Mouse (Mus musculus): ENCODE data around the gene Kansl1l. TPM values are rescaled to one million over a fixed set of nuclear protein-coding genes. Genes with fewer than 3 reads are reported as not detected.

Gene Kansl1l
- polyA plus RNA-seq, 1 experiment from 2014 or later: 4.5 TPM

DNA sequence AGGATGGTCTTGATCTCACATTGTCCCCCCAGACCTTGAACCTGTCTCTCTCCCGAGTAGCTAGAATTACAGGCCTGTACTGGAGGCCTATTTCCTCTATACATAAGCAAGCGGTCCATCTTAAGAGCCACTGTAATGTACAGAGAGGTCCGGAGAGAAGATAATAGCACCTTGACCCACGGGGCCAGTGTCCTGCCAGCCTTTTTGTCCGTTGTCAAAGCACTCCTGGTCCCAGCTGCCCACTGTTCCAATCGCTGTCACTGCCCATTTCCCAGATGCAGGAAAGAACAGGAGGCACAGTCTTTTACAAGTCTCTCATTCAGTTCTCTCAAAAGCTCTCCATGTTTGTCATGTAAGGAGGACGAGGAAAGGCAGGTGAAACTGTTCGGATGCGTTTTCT lies 4.6 kb upstream of the Kansl1l start:
- H3K27ac ChIP-seq (ENCODE audit: low read depth): no peak overlapping the region; the same call in 1 of the 2 replicates
- no peaks in the 10 kb centered on the region for H3K9me3 ChIP-seq (ENCODE audit: low read length)
- TF ChIP-seq EP300 (IDR thresholded peaks at IDR 0.05; ENCODE audit: low read depth): no peak
- no peak for TF ChIP-seq CTCF (IDR thresholded peaks at IDR 0.05; ENCODE audit: low read depth)
- H3K9ac ChIP-seq (replicated peaks): 0 out of 2 replicates have a peak overlapping the region, but pooled peaks have one; percentile 11
- H3K4me3 ChIP-seq (ENCODE audit: low read depth, low read length): no peak overlapping the region
- no peaks in the 10 kb centered on the region for H3K27me3 ChIP-seq (ENCODE audit: insufficient read depth, low read length)
- ATAC-seq: no peak
- peaks cover 12% of the 10 kb centered on the region for H3K4me1 ChIP-seq (ENCODE audit: insufficient read depth)
- WGBS (ENCODE audit: insufficient replicate concordance): 74% methylated on average over 9 of the region's 9 CpGs
- 0 out of 2 replicates have a peak, but pooled peaks cover 3% of the 10 kb centered on the region for H3K36me3 ChIP-seq (replicated peaks; ENCODE audit: insufficient read depth, low read length)
- no peak overlapping the region for H3K4me2 ChIP-seq (ENCODE audit: low read depth, low read length)
- DNase-seq: no peak

DNA sequence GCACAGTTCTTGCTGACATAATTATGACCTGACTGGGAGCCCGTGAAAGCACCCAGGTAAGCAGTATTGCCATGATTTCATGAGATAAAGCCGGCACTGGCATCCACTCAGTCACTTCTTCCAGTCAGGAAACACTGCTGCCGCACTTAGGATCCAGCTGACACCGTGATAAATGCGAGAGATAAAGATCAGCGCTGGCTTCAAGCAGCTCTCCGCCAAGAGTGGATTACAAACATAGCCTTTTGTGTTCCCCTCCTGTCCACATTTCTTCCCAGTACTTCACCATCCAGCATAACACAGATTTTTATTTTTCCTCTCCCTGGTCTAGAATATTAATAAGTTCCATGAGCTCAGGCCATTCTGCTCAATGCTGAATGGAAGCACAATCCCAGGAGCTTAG lies 2.9 kb upstream of the Kansl1l start:
- no peaks in the 10 kb centered on the region for H3K27me3 ChIP-seq (ENCODE audit: insufficient read depth, low read length)
- 0 out of 2 replicates have a peak, but pooled peaks cover 3% of the 10 kb centered on the region for H3K36me3 ChIP-seq (replicated peaks; ENCODE audit: insufficient read depth, low read length)
- no peak overlapping the region for H3K9ac ChIP-seq (replicated peaks)
- TF ChIP-seq EP300 (IDR thresholded peaks at IDR 0.05; ENCODE audit: low read depth): no peak
- no peak for TF ChIP-seq CTCF (IDR thresholded peaks at IDR 0.05; ENCODE audit: low read depth)
- no peak overlapping the region for H3K4me3 ChIP-seq (ENCODE audit: low read depth, low read length)
- H3K27ac ChIP-seq (ENCODE audit: low read depth): no peak overlapping the region
- WGBS (ENCODE audit: insufficient replicate concordance): 16% methylated on average over 7 of the region's 7 CpGs
- no peak overlapping the region for H3K4me2 ChIP-seq (ENCODE audit: low read depth, low read length)
- DNase-seq (no peak), ATAC-seq (no peak)
- H3K4me1 ChIP-seq (ENCODE audit: insufficient read depth): peaks cover 12% of the 10 kb centered on the region
- H3K9me3 ChIP-seq (ENCODE audit: low read length): no peaks in the 10 kb centered on the region

DNA sequence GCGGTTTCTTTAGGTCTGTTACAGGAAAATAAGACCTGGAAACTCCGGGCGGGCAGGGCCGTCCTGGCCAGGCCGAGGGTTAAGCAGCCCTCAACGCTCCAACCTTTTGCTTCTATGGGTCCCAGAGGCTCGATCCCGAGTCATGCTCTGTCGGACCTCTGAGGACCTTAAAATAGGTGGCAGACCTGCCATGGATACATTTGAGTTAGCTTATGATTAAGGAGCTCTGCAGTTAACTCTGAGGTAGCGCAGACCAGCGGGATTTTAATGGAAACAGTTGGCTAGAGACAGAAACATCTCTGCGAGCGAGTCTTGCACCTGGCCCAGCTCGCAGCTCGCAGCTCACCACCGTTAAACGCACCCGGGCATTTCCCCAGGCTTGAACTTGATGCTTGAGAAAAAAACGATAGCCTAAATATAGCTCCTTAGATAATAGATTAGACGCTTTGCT lies 528 bp upstream of the Kansl1l start:
- Histone ChIP-seq H3K9ac (replicated peaks) (peak overlapping the region; percentile 85), H3K4me3 (ENCODE audit: low read depth, low read length) (peak overlapping the region; percentile 77), H3K4me2 (ENCODE audit: low read depth, low read length) (peak overlapping the region; percentile 96), H3K9me3 (ENCODE audit: low read length) (no peaks in the 10 kb centered on the region), H3K36me3 (replicated peaks; ENCODE audit: insufficient read depth, low read length) (no peaks in the 10 kb centered on the region), H3K4me1 (ENCODE audit: insufficient read depth) (peaks cover 21% of the 10 kb centered on the region), H3K27ac (ENCODE audit: low read depth) (peak overlapping the region; percentile 96), H3K27me3 (ENCODE audit: insufficient read depth, low read length) (no peaks in the 10 kb centered on the region)
- WGBS (ENCODE audit: insufficient replicate concordance): under 1% methylated on average over 20 of the region's 20 CpGs
- TF ChIP-seq CTCF (IDR thresholded peaks at IDR 0.05; ENCODE audit: low read depth): no peak
- no peak for TF ChIP-seq EP300 (IDR thresholded peaks at IDR 0.05; ENCODE audit: low read depth)
- no peak for DNase-seq
- peak; percentile 40 for ATAC-seq

DNA sequence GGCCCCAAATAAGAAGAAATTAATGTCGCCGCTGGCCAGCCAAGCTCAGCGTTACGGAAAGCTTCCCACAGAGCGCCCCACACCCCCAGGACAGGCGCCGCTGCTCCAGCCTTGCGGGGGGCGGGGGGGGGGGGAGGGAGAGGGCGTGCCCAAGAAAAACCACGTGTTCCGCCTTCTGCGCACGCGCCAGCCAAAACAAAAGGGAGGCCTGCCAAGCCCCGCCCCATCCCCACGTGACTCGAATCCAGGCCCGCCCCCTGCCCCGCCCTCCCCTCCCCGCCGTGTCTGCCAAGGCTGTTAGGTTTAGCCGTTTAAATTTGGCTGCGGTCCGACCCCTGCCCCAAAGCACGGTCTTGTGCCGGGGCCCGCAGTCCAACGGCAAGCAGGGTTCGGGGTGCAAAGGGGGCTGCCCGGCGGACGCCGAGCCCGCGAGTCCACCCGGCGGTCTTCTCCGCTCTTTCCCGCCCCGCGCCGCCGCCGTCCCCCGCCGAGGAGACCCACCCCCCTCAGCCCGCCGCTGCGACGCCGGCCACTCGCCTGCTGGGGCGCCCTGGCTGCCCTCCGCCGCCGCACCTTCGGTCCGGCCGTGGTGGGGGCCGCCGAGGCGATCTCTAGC lies 417 bp downstream of the Kansl1l start:
- Histone ChIP-seq H3K27ac (ENCODE audit: low read depth) (peak overlapping the region; percentile 96), H3K4me3 (ENCODE audit: low read depth, low read length) (peak overlapping the region; percentile 77), H3K4me2 (ENCODE audit: low read depth, low read length) (peak overlapping the region; percentile 96), H3K9me3 (ENCODE audit: low read length) (no peaks in the 10 kb centered on the region), H3K27me3 (ENCODE audit: insufficient read depth, low read length) (no peaks in the 10 kb centered on the region), H3K4me1 (ENCODE audit: insufficient read depth) (peaks cover 20% of the 10 kb centered on the region), H3K36me3 (replicated peaks; ENCODE audit: insufficient read depth, low read length) (no peaks in the 10 kb centered on the region), H3K9ac (replicated peaks) (peak overlapping the region; percentile 85)
- ATAC-seq: peak; percentile 82
- 2% methylated on average over 29 of the region's 63 CpGs for WGBS (ENCODE audit: insufficient replicate concordance)
- TF ChIP-seq CTCF (IDR thresholded peaks at IDR 0.05; ENCODE audit: low read depth) (no peak), EP300 (IDR thresholded peaks at IDR 0.05; ENCODE audit: low read depth) (no peak)
- DNase-seq: peak; percentile 98

DNA sequence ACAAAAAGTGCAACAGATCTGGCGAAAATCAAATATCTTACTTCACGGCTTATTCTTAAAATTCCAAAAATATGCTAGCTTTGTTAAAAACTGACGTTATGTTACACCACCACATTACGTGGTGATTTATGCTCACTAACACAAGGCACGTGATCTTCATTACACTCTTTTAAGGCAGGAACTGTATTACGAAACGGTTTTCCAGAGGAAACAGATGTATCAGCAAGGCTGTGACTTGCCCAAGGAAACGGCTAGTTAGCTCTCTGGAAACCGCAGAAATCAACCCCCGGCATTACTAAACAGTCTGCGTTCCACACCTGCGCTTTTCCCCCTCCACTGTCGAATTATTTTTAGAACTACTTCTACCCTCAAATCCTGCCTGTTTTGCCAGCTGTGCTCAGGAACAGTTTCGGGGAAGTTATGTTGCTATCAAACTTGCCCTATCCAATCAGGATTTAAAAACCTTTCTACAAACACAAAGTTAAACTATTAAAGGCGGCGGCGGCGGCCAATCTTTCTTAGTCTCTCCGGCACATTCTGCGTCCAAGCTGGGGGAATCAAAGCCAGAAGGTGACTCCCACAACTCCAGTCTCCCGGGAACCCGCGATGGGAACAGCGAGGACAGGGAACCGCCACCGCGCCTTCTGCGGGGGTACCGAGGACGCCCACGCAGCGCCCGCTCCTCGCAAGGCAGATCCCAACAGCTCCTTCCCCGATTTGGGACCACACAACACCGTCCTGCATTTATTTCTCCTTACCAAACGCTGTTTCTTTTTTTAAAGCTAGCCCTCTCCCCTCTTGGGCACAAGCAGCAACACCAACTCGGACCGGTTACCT lies 1.2 kb downstream of the Kansl1l start:
- no peak for TF ChIP-seq CTCF (IDR thresholded peaks at IDR 0.05; ENCODE audit: low read depth)
- peak; percentile 56 for TF ChIP-seq EP300 (IDR thresholded peaks at IDR 0.05; ENCODE audit: low read depth)
- Histone ChIP-seq H3K4me2 (ENCODE audit: low read depth, low read length) (peak overlapping the region; percentile 96), H3K36me3 (replicated peaks; ENCODE audit: insufficient read depth, low read length) (no peaks in the 10 kb centered on the region), H3K4me1 (ENCODE audit: insufficient read depth) (peaks cover 16% of the 10 kb centered on the region), H3K9ac (replicated peaks) (peak overlapping the region; percentile 85), H3K27ac (ENCODE audit: low read depth) (peak overlapping the region; percentile 96), H3K27me3 (ENCODE audit: insufficient read depth, low read length) (no peaks in the 10 kb centered on the region), H3K4me3 (ENCODE audit: low read depth, low read length) (peak overlapping the region; percentile 77), H3K9me3 (ENCODE audit: low read length) (no peaks in the 10 kb centered on the region)
- DNase-seq (peak; percentile 63), ATAC-seq (peak; percentile 8)
- whole genome bisulfite sequencing (ENCODE audit: insufficient replicate concordance): under 1% methylated on average over 39 of the region's 39 CpGs

DNA sequence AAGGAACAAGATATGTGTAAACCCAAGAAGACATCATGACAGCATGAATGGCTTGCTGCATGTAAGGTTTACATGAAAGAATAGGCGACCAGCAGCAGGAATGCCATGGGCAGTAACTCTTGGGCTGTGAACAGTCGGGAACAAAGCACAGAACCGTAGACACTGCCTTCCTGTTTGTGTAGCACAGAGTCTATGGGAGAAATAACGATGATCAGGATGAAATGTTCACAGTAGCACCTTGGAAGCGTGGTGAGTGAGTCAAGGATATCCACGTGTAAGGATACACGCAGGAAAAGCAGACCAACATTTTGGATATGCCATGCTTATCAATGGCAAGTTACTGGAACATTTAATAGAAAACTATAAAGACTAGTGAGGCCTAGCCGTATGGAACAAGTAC lies 2.6 kb downstream of the Kansl1l start:
- H3K9ac ChIP-seq (replicated peaks): peak overlapping the region; percentile 11; the same call in 1 of the 2 replicates
- ATAC-seq: no peak
- no peak for DNase-seq

More for the DNA sequence above, 2.6 kb downstream of the Kansl1l start:
- Histone ChIP-seq H3K4me2 (ENCODE audit: low read depth, low read length) (peak overlapping the region; percentile 96), H3K4me3 (ENCODE audit: low read depth, low read length) (peak overlapping the region; percentile 77), H3K27me3 (ENCODE audit: insufficient read depth, low read length) (no peaks in the 10 kb centered on the region), H3K36me3 (replicated peaks; ENCODE audit: insufficient read depth, low read length) (no peaks in the 10 kb centered on the region), H3K9me3 (ENCODE audit: low read length) (no peaks in the 10 kb centered on the region), H3K4me1 (ENCODE audit: insufficient read depth) (peaks cover 11% of the 10 kb centered on the region), H3K27ac (ENCODE audit: low read depth) (peak overlapping the region; percentile 20; the same call in 1 of the 2 replicates)
- WGBS (ENCODE audit: insufficient replicate concordance): 37% methylated on average over 8 of the region's 8 CpGs
- TF ChIP-seq EP300 (IDR thresholded peaks at IDR 0.05; ENCODE audit: low read depth): no peak
- TF ChIP-seq CTCF (IDR thresholded peaks at IDR 0.05; ENCODE audit: low read depth): no peak
